Mouse (Mus musculus) fat pad, adult 2 months (tissue): ENCODE measurements around the gene Syce1l.

Source experiments
- DNase-seq: peaks from one replicate; pipeline ENCODE4 v3.0.0-alpha.2; 2011; ENCODE audit warnings: low read depth, low spot score; ENCODE audit errors: extremely low read depth

The Syce1l gene

GRCm38 (mm10) chr8:113672599-113673255 lies 29.7 kb downstream of the Syce1l start:
- DNase-seq, result no peak

- DNase-seq, result no peak
Observed at GRCm38 (mm10) chr8:113673300-113673699, 30.3 kb downstream of the Syce1l start.

- DNase-seq, result no peak
Observed at GRCm38 (mm10) chr8:113674611-113675010, 31.6 kb downstream of the Syce1l start.

GRCm38 (mm10) chr8:113675281-113675680 lies 32.3 kb downstream of the Syce1l start:
- DNase-seq, result no peak

GRCm38 (mm10) chr8:113676811-113677210 lies 33.8 kb downstream of the Syce1l start:
- no peak for DNase-seq

GRCm38 (mm10) chr8:113679361-113679760 lies 36.3 kb downstream of the Syce1l start:
- DNase-seq, result no peak

- DNase-seq, result no peak
Observed at GRCm38 (mm10) chr8:113687889-113688542, 45.0 kb downstream of the Syce1l start.

GRCm38 (mm10) chr8:113688543-113688915 lies 45.5 kb downstream of the Syce1l start:
- no peak for DNase-seq

GRCm38 (mm10) chr8:113691622-113692343 lies 48.8 kb downstream of the Syce1l start:
- no peak for DNase-seq

GRCm38 (mm10) chr8:113704968-113705367 lies 62.0 kb downstream of the Syce1l start:
- no peak for DNase-seq
